Mouse (Mus musculus) cerebellum, adult 2 months (tissue): ENCODE results near the gene 7530416G11Rik.

ENCODE experiments used
- CTCF ChIP-seq: fragments of 200-500 bp; IDR thresholded peaks from 2 replicates; pipeline ENCODE4 v1.5.1; 2011; ENCODE audit warnings: low read depth, mild to moderate bottlenecking, control low read depth, low read length, moderate library complexity, borderline replicate concordance; ENCODE audit not compliant: insufficient read depth
- POLR2A ChIP-seq: fragments of 200-500 bp; IDR thresholded peaks from 2 replicates; pipeline ENCODE4 v1.6.1; 2011; ENCODE audit warnings: low read length, control low read depth, borderline replicate concordance; ENCODE audit not compliant: insufficient read depth

DNA sequence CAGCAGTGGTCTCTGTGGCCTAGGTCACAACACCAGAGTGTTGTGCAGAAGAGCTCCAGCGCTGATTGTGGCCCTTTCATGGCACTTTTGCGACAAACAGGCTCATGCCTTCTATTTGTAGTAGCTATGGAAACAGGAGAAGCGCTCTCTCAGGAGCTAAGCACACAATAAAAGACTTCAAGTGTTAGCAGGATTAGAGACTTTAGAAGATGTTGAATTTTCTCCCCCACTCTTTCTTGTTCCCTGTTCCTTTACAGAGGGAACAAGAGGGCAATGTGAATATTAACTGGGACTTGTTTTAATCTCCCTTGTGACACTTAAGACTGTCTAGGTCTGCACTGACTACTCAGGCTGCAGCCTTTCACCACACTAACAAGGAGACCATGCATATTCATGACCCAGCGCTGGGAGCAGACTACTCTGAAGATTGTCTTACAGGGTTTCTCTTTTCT is 44.4 kb downstream of the 7530416G11Rik start:
- TF ChIP-seq CTCF (no peak), POLR2A (no peak)
